Mouse (Mus musculus): ENCODE measurements around the gene Golga3.

Gene Golga3

GRCm38 (mm10) chr5:110231638-110232037 lies 55.1 kb downstream of the Golga3 start:
- peak; percentile 21 for DNase-seq

GRCm38 (mm10) chr5:110232346-110232745 lies 55.8 kb downstream of the Golga3 start:
- DNase-seq = no peak

DNA sequence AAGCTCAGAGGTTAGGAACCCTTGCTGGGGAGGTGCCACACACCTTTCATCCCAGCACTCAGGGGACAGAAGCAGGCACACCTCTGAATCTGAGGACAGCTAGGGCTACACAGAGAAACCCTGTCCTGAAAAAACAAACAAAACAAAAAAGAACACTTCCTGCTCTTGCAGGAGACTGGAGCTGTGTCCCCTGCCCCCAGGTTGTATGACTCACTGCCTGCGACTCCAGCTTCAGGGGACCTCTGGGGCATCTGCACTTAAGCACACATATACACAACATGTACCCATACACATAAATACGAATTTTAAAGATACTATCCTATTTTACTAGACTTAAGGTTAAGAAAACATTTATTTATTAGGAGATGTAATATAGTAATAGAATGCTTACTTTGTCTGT lies 67.6 kb downstream of the Golga3 start:
- no peak for DNase-seq

GRCm38 (mm10) chr5:110266941-110267340 lies 90.4 kb downstream of the Golga3 start:
- no peak for DNase-seq

DNA sequence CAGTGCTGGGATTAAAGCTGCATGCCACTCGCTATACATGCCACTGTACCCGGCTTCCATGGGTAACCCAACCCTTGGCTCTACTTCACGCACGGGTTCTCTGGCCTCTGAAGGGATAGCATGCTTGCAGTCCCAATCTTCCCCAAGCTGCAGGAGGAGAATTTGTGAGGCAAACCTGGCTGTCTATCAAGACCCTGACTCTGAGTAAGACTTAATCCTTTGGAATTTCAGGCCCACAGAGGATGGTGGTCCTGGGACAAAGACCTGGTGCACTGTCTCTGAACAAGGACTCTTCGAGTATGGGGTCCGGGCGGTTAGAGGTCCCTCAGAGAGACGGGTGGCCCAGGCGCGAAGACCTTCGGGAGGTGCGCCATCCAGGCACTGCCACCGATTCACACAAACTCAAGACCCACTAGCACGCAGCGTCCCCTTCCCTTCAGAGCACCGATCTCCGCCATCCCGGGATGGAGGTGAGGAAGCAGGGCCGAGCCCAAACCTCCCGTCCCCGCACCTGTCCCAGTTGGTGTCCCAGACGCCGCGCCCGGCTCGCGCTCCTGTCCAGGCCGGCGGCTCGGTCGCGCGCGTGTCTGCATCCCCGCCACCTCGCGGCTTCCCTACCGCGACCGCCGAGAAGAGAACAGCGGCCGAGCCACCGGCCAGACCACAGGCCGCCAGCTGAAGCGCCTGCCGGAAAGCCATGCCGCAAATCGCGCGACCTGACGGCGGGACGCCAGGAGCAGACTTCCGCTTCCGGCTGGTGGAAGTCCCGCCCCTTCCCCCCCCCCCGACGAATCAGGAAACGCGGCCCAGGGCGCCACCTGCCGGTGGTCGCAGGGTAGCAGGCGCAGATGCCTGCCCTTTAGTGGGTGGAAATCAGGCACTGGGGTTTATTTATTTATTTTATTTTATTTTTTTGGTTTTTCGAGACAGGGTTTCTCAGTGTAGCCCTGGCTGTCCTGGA lies 92.9 kb downstream of the Golga3 start, which contains the start of gene Pgam5:
Gene Pgam5 (minus strand): TSS at position 773 of the 961 bp plus-strand sequence.
- peak; percentile 93 for DNase-seq

DNA sequence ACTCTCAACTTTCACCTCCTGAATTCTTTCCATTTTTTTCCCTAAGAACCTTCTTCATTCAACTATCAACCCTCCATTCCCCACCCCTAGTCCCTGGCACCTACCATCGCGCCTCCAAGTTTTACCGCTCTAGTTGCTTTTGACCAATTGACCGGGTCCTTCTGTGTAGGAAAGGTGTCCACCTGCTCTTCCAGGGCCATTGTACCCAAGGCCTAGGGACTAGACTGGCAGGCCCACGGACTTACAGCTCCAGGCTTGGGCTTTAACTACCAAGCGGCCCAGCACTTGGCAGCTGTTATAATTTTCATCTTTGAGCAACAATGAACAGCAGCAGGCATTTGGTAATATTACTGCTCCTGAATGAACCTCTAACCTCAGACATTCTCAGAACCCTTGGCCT lies 93.7 kb downstream of the Golga3 start:
- no peak for DNase-seq

- no peak for DNase-seq
Measured at GRCm38 (mm10) chr5:110274147-110274546, 97.6 kb downstream of the Golga3 start.

- no peak for DNase-seq
Measured at GRCm38 (mm10) chr5:110274846-110275245, 98.3 kb downstream of the Golga3 start.
